In the genomic region with DNA sequence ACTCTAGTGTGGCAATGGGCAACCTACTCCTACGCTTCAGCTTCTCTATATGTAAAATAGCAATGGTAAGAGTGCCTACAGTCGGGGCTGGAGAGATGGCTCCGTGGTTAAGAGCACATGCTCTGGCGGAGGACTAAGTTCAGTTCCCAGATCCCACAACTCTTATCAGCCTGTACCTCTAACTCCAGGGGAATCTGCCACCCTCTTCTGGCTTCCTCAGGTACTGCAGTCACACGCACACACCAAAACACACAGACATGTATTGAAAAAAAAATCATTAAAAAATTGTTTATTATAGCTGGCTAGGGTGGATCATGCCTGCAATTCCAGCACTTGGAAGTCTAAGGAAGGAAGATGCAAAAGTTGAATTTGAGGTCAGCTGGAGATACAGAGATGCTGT, we compare ENCODE assay signal across 9 mouse cellular contexts. TPM values are rescaled to one million over a fixed set of nuclear protein-coding genes. Genes with fewer than 3 reads are reported as not detected.
DNase-seq lines count a peak whose midpoint lies in the region; ATAC-seq and TF ChIP-seq lines count a peak whose summit lies in the region.
"Had no signal": no experiment of that assay in that cellular context is flagged by ENCODE, and none has a peak within 500 bp of the region (broad histone marks: within the 10 kb centered on the region; RNA-seq: fewer than 3 reads in every experiment).

No protein-coding gene starts in this region.

- WGBS in lung, adult 2 months: 89% methylated on average over 5 of the region's 5 CpGs

- H3K4me3 ChIP-seq in lung, adult 2 months (replicated peaks; ENCODE audit: extremely low read depth, low read depth, low read length): no peak overlapping the region
- H3K4me3 ChIP-seq: midbrain, embryonic 13.5 days had no signal

- no peaks in the 10 kb centered on the region for H3K4me1 ChIP-seq in lung, adult 2 months (ENCODE audit: control insufficient read depth, insufficient read depth, low read length)
- H3K4me1 ChIP-seq: midbrain, embryonic 13.5 days had no signal

- ATAC-seq in cerebellum, adult (ENCODE audit: insufficient number of reproducible peaks, low FRiP score, low TSS enrichment): no peak
- ATAC-seq in frontal cortex, adult (ENCODE audit: low TSS enrichment): no peak
- ATAC-seq: midbrain, embryonic 13.5 days had no signal

- no peak for TF ChIP-seq POLR2A in lung, adult 2 months (IDR thresholded peaks at IDR 0.05; ENCODE audit: borderline replicate concordance, extremely low read depth, low read depth, low read length)

- DNase-seq in cerebellum, postnatal 14 days: peak; percentile 19 to 54
- DNase-seq in lung, adult 2 months: peak; percentile 9
- DNase-seq in lung, postnatal 14 days: no peak
- DNase-seq in brain, adult 2 months (ENCODE audit: low read depth, low spot score): peak; percentile 20
- DNase-seq in mesoderm, embryonic 11.5 days (ENCODE audit: low read depth, low spot score): peak; percentile 22
- no peak for DNase-seq in right cerebral cortex, postnatal 25 days

- TF ChIP-seq CTCF in lung, adult 2 months (IDR thresholded peaks at IDR 0.05; ENCODE audit: insufficient read depth, low read length): no peak

RNA-seq across cellular contexts. Expression of a gene that starts 10.2 kb away (rescaled TPM):
- 0.31 and 1.0 TPM in 2 replicates for polyA plus RNA-seq in lung, adult 2 months (2012; rRNA removed)

RNA-seq across cellular contexts. Expression of a gene that starts 11.3 kb away (rescaled TPM):
- 3.6 and 4.9 TPM in 2 replicates for polyA plus RNA-seq in lung, adult 2 months (2012; rRNA removed)

RNA-seq across cellular contexts. Expression of a gene that starts 27.7 kb away (rescaled TPM):
- polyA plus RNA-seq in lung, adult 2 months (2012; rRNA removed): not detected in 2 replicates

RNA-seq across cellular contexts. Expression of a gene that starts 27.8 kb away (rescaled TPM):
- polyA plus RNA-seq in lung, adult 2 months (2012; rRNA removed): 1.1 and 1.2 TPM in 2 replicates

RNA-seq across cellular contexts. Expression of a gene that starts 32.1 kb away (rescaled TPM):
- polyA plus RNA-seq in lung, adult 2 months (2012; rRNA removed): 11.4 and 17.6 TPM in 2 replicates

Comparison
In these comparisons a context has a peak if more than half of its experiments do, and no peak if none do; other contexts are left out.
1. DNase-seq: peak in cerebellum, postnatal 14 days (2 of 2), lung, adult 2 months (single experiment), brain, adult 2 months (single experiment) and mesoderm, embryonic 11.5 days (single experiment); none in lung, postnatal 14 days (single experiment) and right cerebral cortex, postnatal 25 days (single experiment).